Mouse (Mus musculus) neural tube, embryonic 12.5 days (tissue): ENCODE measurements at regions not wholly inside any gene's neighbourhood (a gene's known extent, or its start where the extent isn't known, plus 50 kb on each side); places are given as distances from the start of the nearest gene placed in this dataset.

Experiments used
- ATAC-seq: fragments of 200-750 bp; cut with Nextera tagmentation; 2 replicates; pipeline ENCODE4 v1.8.0; 2017; ENCODE audit warnings: low read depth, mild to moderate bottlenecking, moderate TSS enrichment, moderate library complexity; ENCODE audit not compliant: low FRiP score
- H3K27ac ChIP-seq: fragments of 300-500 bp; sonication (generic); 2 replicates; pipeline ENCODE4 v1.5.1; 2016
- H3K27me3 ChIP-seq: fragments of 300-500 bp; sonication (generic); replicated peaks from 2 replicates; pipeline ENCODE4 v1.6.1; 2016; ENCODE audit warnings: mild to moderate bottlenecking
- H3K36me3 ChIP-seq: fragments of 300-500 bp; sonication (generic); 2 replicates; pipeline ENCODE4 v1.6.1; 2016; ENCODE audit warnings: mild to moderate bottlenecking
- H3K4me1 ChIP-seq: fragments of 300-500 bp; sonication (generic); 2 replicates; pipeline ENCODE4 v1.6.1; 2016
- H3K4me2 ChIP-seq: fragments of 300-500 bp; sonication (generic); replicated peaks from 2 replicates; pipeline ENCODE4 v1.6.1; 2016; ENCODE audit warnings: mild to moderate bottlenecking
- H3K4me3 ChIP-seq: fragments of 300-500 bp; sonication (generic); 2 replicates; pipeline ENCODE4 v1.5.1; 2016
- H3K9ac ChIP-seq: fragments of 300-500 bp; sonication (generic); 2 replicates; pipeline ENCODE4 v1.6.1; 2016; ENCODE audit warnings: mild to moderate bottlenecking
- H3K9me3 ChIP-seq: fragments of 300-500 bp; sonication (generic); 2 replicates; pipeline ENCODE4 v1.6.1; 2016; ENCODE audit warnings: mild to moderate bottlenecking
- WGBS: fragments of 180-500 bp; shearing (Covaris S2); methylation state at CpG from one replicate; pipeline ENCODE4 v1.1.7; 2016; 5-methylcytosine and 5-hydroxymethylcytosine counted together

- Histone ChIP-seq H3K27me3 (no peaks in the 10 kb centered on the region), H3K4me1 (no peaks in the 10 kb centered on the region), H3K9ac (no peak overlapping the region), H3K4me3 (no peak overlapping the region), H3K4me2 (no peak overlapping the region), H3K9me3 (no peaks in the 10 kb centered on the region), H3K36me3 (no peaks in the 10 kb centered on the region), H3K27ac (no peak overlapping the region)
- no peak for ATAC-seq
- WGBS = 83% methylated on average over 5 of the region's 5 CpGs
Observed at GRCm38 (mm10) chr6:55627228-55627627, 53.8 kb downstream of the Neurod6 start.

- Histone ChIP-seq H3K27ac (no peak overlapping the region), H3K9me3 (no peaks in the 10 kb centered on the region), H3K4me2 (no peak overlapping the region), H3K4me3 (no peak overlapping the region), H3K36me3 (no peaks in the 10 kb centered on the region), H3K4me1 (peaks cover 6% of the 10 kb centered on the region), H3K9ac (no peak overlapping the region), H3K27me3 (no peaks in the 10 kb centered on the region)
- 87% methylated on average over 3 of the region's 3 CpGs for WGBS
- ATAC-seq = no peak
Observed at GRCm38 (mm10) chr6:55620366-55620765, 60.7 kb downstream of the Neurod6 start.

DNA sequence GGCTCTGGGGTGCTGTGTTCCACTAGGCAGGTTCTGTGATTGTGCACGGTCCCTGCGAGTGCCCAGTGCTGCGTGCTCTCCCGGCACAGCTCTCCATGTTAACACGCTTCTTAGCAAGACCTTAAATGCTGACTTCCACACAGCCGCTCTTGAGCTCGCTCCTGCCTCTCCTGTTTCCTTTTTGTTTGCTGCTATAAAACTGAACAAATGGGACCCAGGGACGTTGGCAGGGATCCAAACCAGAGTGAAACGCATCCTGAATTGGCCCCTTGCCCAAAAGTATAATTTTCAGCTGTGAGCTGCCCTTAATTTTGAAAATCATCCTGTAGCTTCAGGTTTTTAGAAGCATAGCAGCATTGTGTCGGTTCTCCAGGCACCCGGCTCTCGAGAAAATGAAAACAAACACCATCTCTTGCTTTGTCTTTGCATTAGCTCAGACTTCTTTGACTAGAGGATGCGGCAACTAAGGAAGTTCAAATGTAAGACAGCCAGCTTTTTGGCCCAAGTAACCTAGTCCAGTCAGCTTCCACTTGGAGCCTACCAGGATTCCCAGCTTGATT lies 63.1 kb downstream of the Neurod6 start:
- Histone ChIP-seq H3K4me3 (no peak overlapping the region), H3K4me1 (peaks cover 6% of the 10 kb centered on the region), H3K9me3 (no peaks in the 10 kb centered on the region), H3K27me3 (no peaks in the 10 kb centered on the region), H3K4me2 (peak overlapping the region; percentile 49), H3K27ac (no peak overlapping the region), H3K36me3 (no peaks in the 10 kb centered on the region), H3K9ac (no peak overlapping the region)
- 0 out of 2 replicates have a peak, but pooled peaks have one; percentile 61 for ATAC-seq
- WGBS = 33% methylated on average over 13 of the region's 13 CpGs

DNA sequence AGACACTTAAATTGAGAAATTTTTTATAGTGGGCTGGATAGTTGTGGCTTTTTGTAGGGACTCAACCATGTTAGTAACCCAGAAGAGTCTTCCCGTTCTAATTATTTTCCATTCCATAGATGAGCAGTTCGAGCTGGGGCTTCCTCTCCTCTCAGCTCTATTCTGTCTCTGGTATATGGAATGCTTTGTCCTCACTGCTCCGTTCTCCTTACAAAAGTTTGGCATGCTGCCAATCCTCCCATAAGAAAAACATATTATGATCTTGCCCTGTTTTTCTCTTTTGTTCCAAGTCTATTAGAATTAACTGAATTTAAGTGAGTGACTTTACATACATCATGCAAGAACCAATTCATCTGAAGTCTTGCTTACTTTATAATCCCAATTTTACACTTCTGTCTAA lies 70.7 kb downstream of the Neurod6 start:
- Histone ChIP-seq H3K27ac (no peak overlapping the region), H3K4me3 (no peak overlapping the region), H3K4me1 (no peaks in the 10 kb centered on the region), H3K4me2 (no peak overlapping the region), H3K9me3 (no peaks in the 10 kb centered on the region), H3K27me3 (no peaks in the 10 kb centered on the region), H3K9ac (no peak overlapping the region), H3K36me3 (no peaks in the 10 kb centered on the region)
- ATAC-seq = no peak
- 73% methylated on average over 3 of the region's 3 CpGs for WGBS

DNA sequence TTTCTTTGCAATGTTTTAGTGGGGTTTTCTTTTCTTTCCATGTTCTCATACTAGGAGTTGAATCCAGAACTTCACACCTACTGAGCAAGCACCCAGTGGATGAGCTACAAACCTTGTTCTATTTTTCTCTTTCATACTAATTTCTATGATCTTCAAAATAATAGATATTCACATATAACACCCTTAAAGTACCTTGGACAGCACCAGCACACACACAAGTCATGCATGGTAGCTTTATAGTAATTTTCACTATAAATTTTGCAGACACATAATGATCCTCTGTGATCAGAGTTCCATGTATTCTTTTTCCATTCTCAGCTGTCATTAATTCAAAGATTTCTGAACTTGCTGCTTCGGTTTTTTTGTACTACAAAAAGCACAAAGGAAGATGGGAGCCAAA lies 71.1 kb downstream of the Neurod6 start:
- Histone ChIP-seq H3K4me2 (no peak overlapping the region), H3K9ac (no peak overlapping the region), H3K4me3 (no peak overlapping the region), H3K36me3 (no peaks in the 10 kb centered on the region), H3K9me3 (no peaks in the 10 kb centered on the region), H3K4me1 (no peaks in the 10 kb centered on the region), H3K27me3 (no peaks in the 10 kb centered on the region), H3K27ac (no peak overlapping the region)
- WGBS = 92% methylated on average over 1 of the region's 1 CpGs
- ATAC-seq = no peak

- H3K4me2 ChIP-seq = no peak overlapping the region
- H3K27ac ChIP-seq = no peak overlapping the region
- no peak for ATAC-seq
- no peaks in the 10 kb centered on the region for H3K9me3 ChIP-seq
- H3K36me3 ChIP-seq = no peaks in the 10 kb centered on the region
- WGBS = 73% methylated on average over 1 of the region's 1 CpGs
- no peaks in the 10 kb centered on the region for H3K4me1 ChIP-seq
- H3K27me3 ChIP-seq = no peaks in the 10 kb centered on the region
- H3K9ac ChIP-seq = no peak overlapping the region
- no peak overlapping the region for H3K4me3 ChIP-seq
Observed at GRCm38 (mm10) chr6:55609053-55609452, 72.0 kb downstream of the Neurod6 start.

DNA sequence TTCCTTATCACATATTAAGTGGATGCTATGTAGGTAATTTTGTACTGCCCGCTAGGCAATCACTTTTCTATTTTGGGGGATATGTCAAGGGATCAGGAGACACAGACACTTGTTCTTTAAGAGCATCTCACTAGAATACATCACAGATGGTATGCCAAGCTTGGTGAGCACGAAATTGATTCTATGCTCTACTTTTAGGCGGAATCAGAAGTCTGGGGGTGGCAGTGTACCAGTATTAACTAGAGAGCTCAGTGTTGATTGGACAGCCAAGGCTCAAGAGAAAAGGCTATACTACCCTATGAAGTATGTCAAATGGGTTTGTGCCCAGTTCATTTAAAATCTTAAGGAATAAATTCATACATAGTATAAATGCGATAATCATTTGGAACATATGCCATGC lies 84.0 kb downstream of the Neurod6 start:
- H3K27me3 ChIP-seq = no peaks in the 10 kb centered on the region
- H3K4me2 ChIP-seq = no peak overlapping the region
- H3K27ac ChIP-seq = no peak overlapping the region
- H3K9me3 ChIP-seq = no peaks in the 10 kb centered on the region
- WGBS = 87% methylated on average over 4 of the region's 4 CpGs
- no peaks in the 10 kb centered on the region for H3K4me1 ChIP-seq
- no peaks in the 10 kb centered on the region for H3K36me3 ChIP-seq
- no peak overlapping the region for H3K4me3 ChIP-seq
- no peak for ATAC-seq
- no peak overlapping the region for H3K9ac ChIP-seq

GRCm38 (mm10) chr6:55592126-55592525 lies 88.9 kb downstream of the Neurod6 start:
- Histone ChIP-seq H3K4me1 (no peaks in the 10 kb centered on the region), H3K4me3 (no peak overlapping the region), H3K4me2 (no peak overlapping the region), H3K27ac (no peak overlapping the region), H3K27me3 (no peaks in the 10 kb centered on the region), H3K9ac (no peak overlapping the region), H3K9me3 (no peaks in the 10 kb centered on the region), H3K36me3 (no peaks in the 10 kb centered on the region)
- no peak for ATAC-seq
- WGBS = 84% methylated on average over 4 of the region's 4 CpGs

DNA sequence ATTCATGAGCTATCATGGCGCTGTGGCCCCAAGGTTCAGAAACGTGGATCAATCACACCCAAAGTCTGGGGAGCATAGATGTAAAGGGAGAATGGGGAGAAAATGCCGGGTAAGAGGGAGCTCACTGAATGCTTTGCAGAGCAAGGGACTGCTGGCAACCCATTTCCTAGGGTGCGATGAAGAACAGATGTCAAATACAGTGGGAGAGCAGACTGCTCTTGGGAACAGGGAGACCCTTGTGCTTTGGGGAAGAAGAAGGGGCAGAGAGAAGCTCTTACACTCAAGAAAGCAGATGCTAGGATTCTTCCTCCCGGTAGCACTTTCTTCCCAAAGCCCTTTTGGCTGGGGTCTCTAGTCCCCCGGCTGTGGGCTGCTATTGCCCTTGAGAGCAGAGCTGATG lies 100.0 kb downstream of the Neurod6 start:
- Histone ChIP-seq H3K4me3 (no peak overlapping the region), H3K9me3 (no peaks in the 10 kb centered on the region), H3K36me3 (no peaks in the 10 kb centered on the region), H3K27ac (no peak overlapping the region), H3K27me3 (no peaks in the 10 kb centered on the region), H3K4me2 (no peak overlapping the region), H3K9ac (no peak overlapping the region), H3K4me1 (0 out of 2 replicates have a peak, but pooled peaks cover 4% of the 10 kb centered on the region)
- no peak for ATAC-seq
- WGBS = 59% methylated on average over 6 of the region's 6 CpGs

- H3K4me2 ChIP-seq = 0 out of 2 replicates have a peak overlapping the region, but pooled peaks have one; percentile 16
- ATAC-seq = no peak
- 16% methylated on average over 5 of the region's 5 CpGs for WGBS
Observed at GRCm38 (mm10) chr6:55580036-55580435, 101.0 kb downstream of the Neurod6 start.

DNA sequence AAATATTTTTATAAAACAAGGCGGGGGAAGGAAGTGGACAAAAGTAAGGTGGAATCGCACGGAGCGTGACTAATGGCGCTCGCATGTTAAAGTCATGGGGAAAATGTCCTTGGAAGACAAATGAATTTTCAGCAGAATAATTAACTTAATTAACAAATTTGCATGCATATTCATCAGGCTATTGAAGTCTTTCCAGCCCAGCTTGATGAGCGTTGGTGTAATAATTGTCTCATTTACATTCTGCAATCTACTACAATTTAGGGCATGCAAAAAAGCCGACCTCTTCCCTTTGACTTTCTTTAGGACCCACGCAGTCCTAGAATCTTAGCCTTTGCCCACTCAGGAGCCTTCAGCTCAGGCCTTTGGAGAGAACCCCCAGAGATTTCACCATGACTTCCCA lies 101.5 kb downstream of the Neurod6 start:
- Histone ChIP-seq H3K9ac (no peak overlapping the region), H3K27me3 (no peaks in the 10 kb centered on the region), H3K4me1 (0 out of 2 replicates have a peak, but pooled peaks cover 4% of the 10 kb centered on the region), H3K9me3 (no peaks in the 10 kb centered on the region), H3K4me2 (0 out of 2 replicates have a peak overlapping the region, but pooled peaks have one; percentile 16), H3K4me3 (no peak overlapping the region), H3K36me3 (no peaks in the 10 kb centered on the region), H3K27ac (no peak overlapping the region)
- 51% methylated on average over 9 of the region's 9 CpGs for WGBS
- ATAC-seq = peak; percentile 74

More at GRCm38 (mm10) chr6:55580036-55580435, 101.0 kb downstream of the Neurod6 start:
- Histone ChIP-seq H3K4me1 (0 out of 2 replicates have a peak, but pooled peaks cover 4% of the 10 kb centered on the region), H3K9ac (no peak overlapping the region), H3K27me3 (no peaks in the 10 kb centered on the region), H3K4me3 (no peak overlapping the region), H3K9me3 (no peaks in the 10 kb centered on the region), H3K36me3 (no peaks in the 10 kb centered on the region), H3K27ac (no peak overlapping the region)

DNA sequence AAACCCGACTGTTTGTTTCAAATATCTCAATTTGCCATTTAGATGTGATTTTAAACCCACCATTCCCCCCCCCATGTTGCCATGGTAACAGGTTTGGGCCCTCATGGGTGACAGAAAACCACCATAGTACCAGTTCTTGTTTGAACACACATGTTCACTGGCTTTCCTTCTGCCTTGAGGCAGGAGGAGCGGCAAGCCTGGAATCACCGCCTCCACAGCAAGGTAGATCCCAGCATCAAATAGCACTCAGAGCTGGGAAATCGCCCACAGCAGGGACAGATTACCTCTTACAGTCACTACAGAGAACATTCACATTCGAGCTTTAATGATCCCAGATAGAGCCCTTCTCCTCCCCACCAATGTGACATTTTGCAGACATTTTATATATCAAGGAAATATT lies 102.0 kb downstream of the Neurod6 start:
- no peak overlapping the region for H3K4me3 ChIP-seq
- no peaks in the 10 kb centered on the region for H3K27me3 ChIP-seq
- no peaks in the 10 kb centered on the region for H3K36me3 ChIP-seq
- no peak overlapping the region for H3K27ac ChIP-seq
- WGBS = 46% methylated on average over 5 of the region's 5 CpGs
- H3K4me1 ChIP-seq = 0 out of 2 replicates have a peak, but pooled peaks cover 4% of the 10 kb centered on the region
- ATAC-seq = peak; percentile 69
- H3K4me2 ChIP-seq = no peak overlapping the region
- no peaks in the 10 kb centered on the region for H3K9me3 ChIP-seq
- no peak overlapping the region for H3K9ac ChIP-seq

DNA sequence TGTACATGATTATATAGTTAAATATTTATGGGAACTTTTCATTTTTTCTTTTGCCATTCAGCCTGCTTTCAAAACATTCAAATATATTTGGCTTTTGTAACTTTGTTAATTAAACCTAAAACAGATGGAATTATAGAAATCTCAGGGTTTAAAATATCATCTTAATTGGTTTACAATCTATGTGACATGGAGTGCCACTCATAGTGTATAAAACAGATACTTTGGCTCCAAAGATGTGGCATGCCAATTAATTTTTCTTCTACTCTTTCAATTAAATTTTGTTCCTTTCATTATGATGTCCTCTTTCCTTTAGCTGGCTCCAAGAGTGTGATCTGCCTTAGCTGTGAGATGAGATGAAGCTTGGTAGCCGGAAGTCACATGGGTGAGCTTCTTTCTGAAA lies 103.0 kb downstream of the Neurod6 start:
- 87% methylated on average over 1 of the region's 1 CpGs for WGBS
- no peaks in the 10 kb centered on the region for H3K27me3 ChIP-seq
- H3K9ac ChIP-seq = no peak overlapping the region
- H3K9me3 ChIP-seq = no peaks in the 10 kb centered on the region
- ATAC-seq = no peak
- H3K4me2 ChIP-seq = no peak overlapping the region
- no peak overlapping the region for H3K4me3 ChIP-seq
- 0 out of 2 replicates have a peak, but pooled peaks cover 4% of the 10 kb centered on the region for H3K4me1 ChIP-seq
- H3K36me3 ChIP-seq = no peaks in the 10 kb centered on the region
- H3K27ac ChIP-seq = no peak overlapping the region
